Mouse (Mus musculus): ENCODE results near the gene Adat2.

Gene Adat2

GRCm38 (mm10) chr10:13552646-13553497 lies at the start of gene Adat2, which contains the start of gene Pex3:
Gene Adat2 (plus strand): TSS chr10:13552894.
Gene Pex3 (minus strand): TSS chr10:13553142.
- peak; percentile 97 for DNase-seq (ENCODE audit: low read depth, low spot score)

- DNase-seq (ENCODE audit: low read depth, low spot score): no peak
Observed at GRCm38 (mm10) chr10:13521857-13522256, 30.8 kb upstream of the Adat2 start.

GRCm38 (mm10) chr10:13528155-13528554 lies 24.5 kb upstream of the Adat2 start:
- DNase-seq (ENCODE audit: low read depth, low spot score): no peak

- no peak for DNase-seq (ENCODE audit: low read depth, low spot score)
Observed at GRCm38 (mm10) chr10:13534751-13535150, 17.9 kb upstream of the Adat2 start.

GRCm38 (mm10) chr10:13536706-13537105 lies 16.0 kb upstream of the Adat2 start:
- no peak for DNase-seq (ENCODE audit: low read depth, low spot score)

GRCm38 (mm10) chr10:13539769-13540333 lies 12.8 kb upstream of the Adat2 start:
- DNase-seq (ENCODE audit: low read depth, low spot score): no peak

GRCm38 (mm10) chr10:13541721-13542120 lies 11.0 kb upstream of the Adat2 start:
- no peak for DNase-seq (ENCODE audit: low read depth, low spot score)

GRCm38 (mm10) chr10:13553498-13553985 lies 848 bp downstream of the Adat2 start:
- DNase-seq (ENCODE audit: low read depth, low spot score): no peak

GRCm38 (mm10) chr10:13554316-13554715 lies 1.6 kb downstream of the Adat2 start:
- DNase-seq (ENCODE audit: low read depth, low spot score): peak; percentile 83

- DNase-seq (ENCODE audit: low read depth, low spot score): no peak
Observed at GRCm38 (mm10) chr10:13560014-13560674, 7.5 kb downstream of the Adat2 start.

GRCm38 (mm10) chr10:13564364-13565079 lies 11.8 kb downstream of the Adat2 start:
- DNase-seq (ENCODE audit: low read depth, low spot score): peak; percentile 48

GRCm38 (mm10) chr10:13565080-13565448 lies 12.4 kb downstream of the Adat2 start:
- DNase-seq (ENCODE audit: low read depth, low spot score): no peak

GRCm38 (mm10) chr10:13566393-13566792 lies 13.7 kb downstream of the Adat2 start:
- peak; percentile 25 for DNase-seq (ENCODE audit: low read depth, low spot score)

- DNase-seq (ENCODE audit: low read depth, low spot score): peak; percentile 37
Observed at GRCm38 (mm10) chr10:13569818-13570217, 17.1 kb downstream of the Adat2 start.

GRCm38 (mm10) chr10:13570697-13571538 lies 18.2 kb downstream of the Adat2 start:
- DNase-seq (ENCODE audit: low read depth, low spot score): no peak

- DNase-seq (ENCODE audit: low read depth, low spot score): no peak
Observed at GRCm38 (mm10) chr10:13572003-13572402, 19.3 kb downstream of the Adat2 start.

- no peak for DNase-seq (ENCODE audit: low read depth, low spot score)
Observed at GRCm38 (mm10) chr10:13572410-13572809, 19.7 kb downstream of the Adat2 start.

- DNase-seq (ENCODE audit: low read depth, low spot score): no peak
Observed at GRCm38 (mm10) chr10:13577123-13577522, 24.4 kb downstream of the Adat2 start.

GRCm38 (mm10) chr10:13587914-13588313 lies 35.2 kb downstream of the Adat2 start:
- no peak for DNase-seq (ENCODE audit: low read depth, low spot score)

- no peak for DNase-seq (ENCODE audit: low read depth, low spot score)
Observed at GRCm38 (mm10) chr10:13592196-13592595, 39.5 kb downstream of the Adat2 start.

- no peak for DNase-seq (ENCODE audit: low read depth, low spot score)
Observed at GRCm38 (mm10) chr10:13593529-13593928, 40.8 kb downstream of the Adat2 start.

All from ZHBTc4 (cell line).